Mouse (Mus musculus): ENCODE data around the gene Ltbp1. TPM values are rescaled to one million over a fixed set of nuclear protein-coding genes. Genes with fewer than 3 reads are reported as not detected.

The Ltbp1 gene
- total and polyA plus RNA-seq, 3 experiments = 0.01 to 0.04 TPM; not detected in 1

GRCm38 (mm10) chr17:74990561-74990960 is 14.8 kb upstream of the Ltbp1 start:
- Histone ChIP-seq H3K4me1 (ENCODE audit: control insufficient read depth in 1 of 2, insufficient read depth in 2 of 2, low read length in 2 of 2) (peaks cover 0 to 5% of the 10 kb centered on the region in 2 experiments; a peak in 1 of 4 replicates), H3K27me3 (ENCODE audit: control insufficient read depth in 1 of 2, insufficient read depth in 2 of 2, low read length in 2 of 2) (no peaks in the 10 kb centered on the region), H3K9ac (ENCODE audit: control insufficient read depth, low read depth, low read length, poor library complexity, severe bottlenecking) (no peak overlapping the region), H3K27ac (ENCODE audit: control insufficient read depth, low read depth, low read length) (no peak overlapping the region), H3K79me2 (ENCODE audit: control insufficient read depth, insufficient read depth, low read length, poor library complexity) (no peaks in the 10 kb centered on the region), H3K4me3 (ENCODE audit: control insufficient read depth in 1 of 2, insufficient read depth in 1 of 2, low read depth in 2 of 2, low read length in 2 of 2) (no peak overlapping the region), H3K36me3 (ENCODE audit: control insufficient read depth in 1 of 2, insufficient read depth in 2 of 2, low read length in 2 of 2) (no peaks in the 10 kb centered on the region), H3K9me3 (replicated peaks; ENCODE audit: insufficient read depth, low read length) (no peaks in the 10 kb centered on the region)
- no peak for TF ChIP-seq MEF2A (IDR thresholded peaks at IDR 0.05; ENCODE audit: extremely low read depth, insufficient replicate concordance, low read depth, low read length, poor library complexity, severe bottlenecking)
- TF ChIP-seq USF2 (IDR thresholded peaks at IDR 0.05; ENCODE audit: borderline replicate concordance in 1 of 2, insufficient read depth in 1 of 2, low read depth in 1 of 2, low read length in 2 of 2) = no peak
- no peak for TF ChIP-seq E2F4 (IDR thresholded peaks at IDR 0.05; ENCODE audit: borderline replicate concordance, low read depth, low read length)
- TF ChIP-seq GABPA (IDR thresholded peaks at IDR 0.05; ENCODE audit: low read depth, low read length) = no peak
- no peak for TF ChIP-seq TBP (IDR thresholded peaks at IDR 0.05; ENCODE audit: low read depth, low read length)
- TF ChIP-seq SIN3A (IDR thresholded peaks at IDR 0.05; ENCODE audit: low read length) = no peak
- TF ChIP-seq ETS1 (IDR thresholded peaks at IDR 0.05; ENCODE audit: low read depth, low read length) = no peak
- TF ChIP-seq ELF1 (IDR thresholded peaks at IDR 0.05; ENCODE audit: low read depth, low read length) = no peak
- no peak for TF ChIP-seq JUND (IDR thresholded peaks at IDR 0.05; ENCODE audit: low read depth, low read length)
- TF ChIP-seq TAL1 (IDR thresholded peaks at IDR 0.05; ENCODE audit: low read length) = no peak
- no peak for TF ChIP-seq ZNF384 (IDR thresholded peaks at IDR 0.05; ENCODE audit: low read depth, low read length)
- no peak for TF ChIP-seq POLR2AphosphoS2 (IDR thresholded peaks at IDR 0.05; ENCODE audit: low read length)
- no peak for TF ChIP-seq MAZ (IDR thresholded peaks at IDR 0.05; ENCODE audit: low read depth, low read length)
- TF ChIP-seq MYB (IDR thresholded peaks at IDR 0.05; ENCODE audit: low read depth, low read length) = no peak
- TF ChIP-seq POLR2A (IDR thresholded peaks at IDR 0.05; ENCODE audit: control insufficient read depth in 1 of 2, insufficient read depth in 1 of 2, low read depth in 1 of 2, low read length in 2 of 2, poor library complexity in 1 of 2) = no peak
- DNase-seq (ENCODE audit: low read depth, low spot score) = no peak

- Histone ChIP-seq H3K79me2 (ENCODE audit: control insufficient read depth, insufficient read depth, low read length, poor library complexity) (no peaks in the 10 kb centered on the region), H3K27ac (ENCODE audit: control insufficient read depth, low read depth, low read length) (no peak overlapping the region), H3K4me3 (ENCODE audit: control insufficient read depth in 1 of 2, insufficient read depth in 1 of 2, low read depth in 2 of 2, low read length in 2 of 2) (no peak overlapping the region), H3K36me3 (ENCODE audit: control insufficient read depth in 1 of 2, insufficient read depth in 2 of 2, low read length in 2 of 2) (no peaks in the 10 kb centered on the region), H3K9ac (ENCODE audit: control insufficient read depth, low read depth, low read length, poor library complexity, severe bottlenecking) (no peak overlapping the region), H3K4me1 (ENCODE audit: control insufficient read depth in 1 of 2, insufficient read depth in 2 of 2, low read length in 2 of 2) (no peaks in the 10 kb centered on the region), H3K9me3 (replicated peaks; ENCODE audit: insufficient read depth, low read length) (no peaks in the 10 kb centered on the region), H3K27me3 (ENCODE audit: control insufficient read depth in 1 of 2, insufficient read depth in 2 of 2, low read length in 2 of 2) (no peaks in the 10 kb centered on the region)
- TF ChIP-seq POLR2AphosphoS5 (IDR thresholded peaks at IDR 0.05; ENCODE audit: borderline replicate concordance, low read depth, low read length) (no peak), ZNF384 (IDR thresholded peaks at IDR 0.05; ENCODE audit: low read depth, low read length) (no peak), NRF1 (IDR thresholded peaks at IDR 0.05; ENCODE audit: insufficient read depth, low read depth, low read length, poor library complexity, severe bottlenecking) (no peak), ZMIZ1 (IDR thresholded peaks at IDR 0.05; ENCODE audit: low read depth, low read length) (no peak), CTCF (IDR thresholded peaks at IDR 0.05 in 2 of 3, conservative IDR thresholded peaks at IDR 0.05 in 1 of 3; ENCODE audit: control insufficient read depth in 1 of 3, insufficient read depth in 1 of 3, low read depth in 2 of 3, low read length in 3 of 3, poor library complexity in 1 of 3, severe bottlenecking in 1 of 3) (no peak), HCFC1 (IDR thresholded peaks at IDR 0.05; ENCODE audit: low read depth, low read length) (no peak), RCOR1 (IDR thresholded peaks at IDR 0.05; ENCODE audit: low read depth, low read length) (no peak), SMC3 (IDR thresholded peaks at IDR 0.05; ENCODE audit: low read depth, low read length) (no peak), TBP (IDR thresholded peaks at IDR 0.05; ENCODE audit: low read depth, low read length) (no peak), RAD21 (IDR thresholded peaks at IDR 0.05; ENCODE audit: low read depth, low read length) (no peak), ELF1 (IDR thresholded peaks at IDR 0.05; ENCODE audit: low read depth, low read length) (no peak), TAL1 (IDR thresholded peaks at IDR 0.05; ENCODE audit: low read length) (no peak), MEF2A (IDR thresholded peaks at IDR 0.05; ENCODE audit: extremely low read depth, insufficient replicate concordance, low read depth, low read length, poor library complexity, severe bottlenecking) (no peak), MAX (IDR thresholded peaks at IDR 0.05; ENCODE audit: low read length) (no peak), EP300 (IDR thresholded peaks at IDR 0.05; ENCODE audit: low read depth in 1 of 2, low read length in 2 of 2) (no peak), GATA1 (IDR thresholded peaks at IDR 0.05; ENCODE audit: low read depth, low read length) (no peak), UBTF (IDR thresholded peaks at IDR 0.05; ENCODE audit: borderline replicate concordance, insufficient read depth, low read depth, low read length) (no peak)
- DNase-seq (ENCODE audit: low read depth, low spot score) = no peak
These were observed 11.4 kb upstream of the Ltbp1 start for GRCm38 (mm10) chr17:74993726-74994581.

All from MEL (cell line).